Mouse (Mus musculus) heart, adult 2 months (tissue): ENCODE measurements at regions not wholly inside any gene's neighbourhood (a gene's known extent, or its start where the extent isn't known, plus 50 kb on each side); places are given as distances from the start of the nearest gene placed in this dataset.

ENCODE experiments used
- CTCF ChIP-seq: fragments of 200-600 bp; IDR thresholded peaks from 2 replicates; pipeline ENCODE4 v1.8.1; 2022; ENCODE audit warnings: antibody characterized with exemption, mild to moderate bottlenecking, moderate library complexity
- EP300 ChIP-seq: fragments of 200-500 bp; IDR thresholded peaks from 2 replicates; pipeline ENCODE4 v1.6.1; 2011; ENCODE audit warnings: low read depth, low read length, control low read depth; ENCODE audit not compliant: insufficient read depth
- POLR2A ChIP-seq: fragments of 200-500 bp; IDR thresholded peaks from 2 replicates; pipeline ENCODE4 v1.6.1; 2011; ENCODE audit warnings: mild to moderate bottlenecking, low read depth, low read length, control low read depth; ENCODE audit not compliant: insufficient read depth

- TF ChIP-seq POLR2A: no peak
- no peak for TF ChIP-seq CTCF
- TF ChIP-seq EP300: no peak
Observed at GRCm38 (mm10) chr3:147287503-147287902, 435.3 kb downstream of the Ttll7 start.
